Comparison of ENCODE assay signal across 22 mouse cellular contexts in genomic region chrX:169969337-169969736, GRCm38 (mm10). TPM values are rescaled to one million over a fixed set of nuclear protein-coding genes. Genes with fewer than 3 reads are reported as not detected.
DNase-seq lines count a peak whose midpoint lies in the region; ATAC-seq lines count a peak whose summit lies in the region.
"Had no signal": no experiment of that assay in that cellular context is flagged by ENCODE, and none has a peak within 500 bp of the region (broad histone marks: within the 10 kb centered on the region; RNA-seq: fewer than 3 reads in every experiment).

No protein-coding gene starts in this region.

- H3K4me1 ChIP-seq in heart, embryonic 12.5 days (replicated peaks), result no peaks in the 10 kb centered on the region
- H3K4me1 ChIP-seq: embryonic facial prominence, embryonic 12.5 days; embryonic facial prominence, embryonic 15.5 days; heart, embryonic 10.5 days; hindbrain, embryonic 12.5 days; hindbrain, embryonic 15.5 days had no signal

- H3K27ac ChIP-seq in heart, embryonic 12.5 days (ENCODE audit: poor library complexity, severe bottlenecking), result no peak overlapping the region
- H3K27ac ChIP-seq: embryonic facial prominence, embryonic 12.5 days; embryonic facial prominence, embryonic 15.5 days; heart, embryonic 10.5 days; hindbrain, embryonic 12.5 days; hindbrain, embryonic 15.5 days had no signal

- H3K4me2 ChIP-seq in heart, embryonic 12.5 days, result no peak overlapping the region
- H3K4me2 ChIP-seq: embryonic facial prominence, embryonic 12.5 days; embryonic facial prominence, embryonic 15.5 days; hindbrain, embryonic 12.5 days; hindbrain, embryonic 15.5 days had no signal

- H3K9ac ChIP-seq in heart, embryonic 12.5 days, result no peak overlapping the region
- H3K9ac ChIP-seq: embryonic facial prominence, embryonic 12.5 days; embryonic facial prominence, embryonic 15.5 days; forebrain, postnatal 0 days; hindbrain, embryonic 12.5 days; hindbrain, embryonic 15.5 days had no signal

- H3K36me3 ChIP-seq in heart, embryonic 12.5 days, result peaks cover 22% of the 10 kb centered on the region; the same call in 1 of the 2 replicates
- H3K36me3 ChIP-seq: G1E; hindbrain, embryonic 12.5 days had no signal

- H3K27me3 ChIP-seq in heart, embryonic 12.5 days (replicated peaks), result no peaks in the 10 kb centered on the region
- H3K27me3 ChIP-seq: CH12.LX; embryonic facial prominence, embryonic 12.5 days; embryonic facial prominence, embryonic 15.5 days; hindbrain, embryonic 12.5 days; hindbrain, embryonic 15.5 days; Patski had no signal

- WGBS in heart, embryonic 12.5 days, result 81% methylated on average over 1 of the region's 1 CpGs

- H3K9me3 ChIP-seq in heart, embryonic 12.5 days (replicated peaks), result peaks cover 26% of the 10 kb centered on the region
- H3K9me3 ChIP-seq: G1E had no signal

- H3K4me3 ChIP-seq in heart, embryonic 12.5 days, result no peak overlapping the region
- H3K4me3 ChIP-seq: embryonic facial prominence, embryonic 12.5 days; embryonic facial prominence, embryonic 15.5 days; heart, embryonic 10.5 days; hindbrain, embryonic 12.5 days; hindbrain, embryonic 15.5 days had no signal

- ATAC-seq in cerebellum, adult (ENCODE audit: insufficient number of reproducible peaks, low FRiP score, low TSS enrichment), result no peak
- ATAC-seq in heart, embryonic 12.5 days (ENCODE audit: insufficient number of reproducible peaks, low FRiP score), result no peak
- ATAC-seq: forebrain, embryonic 14.5 days; forebrain, postnatal 0 days; intestine, postnatal 0 days; Patski had no signal

- DNase-seq in cerebellum, adult 11-12 months, result peak; percentile 33
- DNase-seq in cerebellum, adult 9-11 months, result peak; percentile 61
- no peak for DNase-seq in cerebellum, postnatal 10 days
- peak; percentile 6 to 22 for DNase-seq in heart, adult 9 months (ENCODE audit: low spot score in 2 of 2)
- peak; percentile 22 for DNase-seq in thymus, postnatal 14 days
- no peak for DNase-seq in thymus, postnatal 10 days (ENCODE audit: low spot score in 2 of 2)
- DNase-seq: adrenal gland, postnatal 25 days; B cell, adult 2 months; forebrain, postnatal 0 days; gastrocnemius, postnatal 25 days had no signal

RNA-seq across cellular contexts. Expression of gene Gm21887, which starts 40.1 kb away (rescaled TPM):
- polyA plus RNA-seq in heart, embryonic 12.5 days (2016; fragmentation: Nextera tagmentation; extraction: Ambion mirVana), result 121 and 171 TPM in 2 replicates

Comparison
In these comparisons a context has a peak if more than half of its experiments do, and no peak if none do; other contexts are left out.
1. DNase-seq: peak in cerebellum, adult 11-12 months (single experiment), cerebellum, adult 9-11 months (single experiment), heart, adult 9 months (2 of 2) and thymus, postnatal 14 days (single experiment); none in cerebellum, postnatal 10 days (0 of 2) and thymus, postnatal 10 days (0 of 2).